Mouse (Mus musculus) hindbrain, postnatal 0 days (tissue): ENCODE measurements around the gene Renbp. TPM values are rescaled to one million over a fixed set of nuclear protein-coding genes. Genes with fewer than 3 reads are reported as not detected.

Experiments used
- ATAC-seq: fragments of 200-750 bp; cut with Nextera tagmentation; 2 replicates; pipeline ENCODE4 v1.8.0; 2017; ENCODE audit warnings: mild to moderate bottlenecking, moderate TSS enrichment, moderate library complexity
- DNase-seq: peaks from one replicate; pipeline ENCODE4 v3.0.0-alpha.2; 2015; ENCODE audit warnings: low spot score
- H3K27ac ChIP-seq: fragments of 300-500 bp; sonication (generic); 2 replicates; pipeline ENCODE4 v1.5.1; 2014; ENCODE audit warnings: mild to moderate bottlenecking
- H3K27me3 ChIP-seq: fragments of 300-500 bp; sonication (generic); 2 replicates; pipeline ENCODE4 v1.6.1; 2014; ENCODE audit warnings: low read length, mixed read lengths; ENCODE audit not compliant: insufficient read depth
- H3K36me3 ChIP-seq: fragments of 300-500 bp; sonication (generic); 2 replicates; pipeline ENCODE4 v1.6.1; 2014; ENCODE audit warnings: low read length, mixed read lengths; ENCODE audit not compliant: insufficient read depth
- H3K4me1 ChIP-seq: fragments of 300-500 bp; sonication (generic); 2 replicates; pipeline ENCODE4 v1.6.1; 2014; ENCODE audit warnings: antibody characterized with exemption, low read length, mixed read lengths; ENCODE audit not compliant: insufficient read depth
- H3K4me2 ChIP-seq: fragments of 300-500 bp; sonication (generic); 2 replicates; pipeline ENCODE4 v1.6.1; 2014; ENCODE audit warnings: low read depth, mild to moderate bottlenecking, low read length, moderate library complexity, mixed read lengths
- H3K4me3 ChIP-seq: fragments of 300-500 bp; sonication (generic); 2 replicates; pipeline ENCODE4 v1.5.1; 2014; ENCODE audit warnings: low read length
- H3K9ac ChIP-seq: fragments of 300-500 bp; sonication (generic); replicated peaks from 2 replicates; pipeline ENCODE4 v1.6.1; 2014; ENCODE audit warnings: mild to moderate bottlenecking, low read length, moderate library complexity, mixed read lengths
- H3K9me3 ChIP-seq: fragments of 300-500 bp; sonication (generic); 2 replicates; pipeline ENCODE4 v1.6.1; 2016; ENCODE audit warnings: low read length, mixed read lengths
- CTCF ChIP-seq: IDR thresholded peaks from 2 replicates; pipeline ENCODE4 v1.5.1; 2016; ENCODE audit warnings: antibody characterized with exemption, control low read depth, low read depth
- WGBS: fragments of 180-500 bp; shearing (Covaris S2); extraction: QIAGEN DNeasy Blood & Tissue Kit; methylation state at CpG from one replicate; pipeline ENCODE4 v1.1.7; 2014; 5-methylcytosine and 5-hydroxymethylcytosine counted together
- polyA plus RNA-seq: library from polyadenylated mRNA; unstranded; fragments of >200 nt; fragmentation: Nextera tagmentation; extraction: Ambion mirVana; gene quantifications from 2 replicates; pipeline ENCODE4 v1.2.1, GENCODE M21; 2015
- total RNA-seq: library from RNA; depleted of rRNA; stranded (reverse); fragments of >200 nt; gene quantifications from 2 replicates; pipeline ENCODE4 v1.2.3, GENCODE M21; 2014

The Renbp gene
- total and polyA plus RNA-seq, 2 experiments from 2014 or later, result 6.3 to 15.2 TPM

DNA sequence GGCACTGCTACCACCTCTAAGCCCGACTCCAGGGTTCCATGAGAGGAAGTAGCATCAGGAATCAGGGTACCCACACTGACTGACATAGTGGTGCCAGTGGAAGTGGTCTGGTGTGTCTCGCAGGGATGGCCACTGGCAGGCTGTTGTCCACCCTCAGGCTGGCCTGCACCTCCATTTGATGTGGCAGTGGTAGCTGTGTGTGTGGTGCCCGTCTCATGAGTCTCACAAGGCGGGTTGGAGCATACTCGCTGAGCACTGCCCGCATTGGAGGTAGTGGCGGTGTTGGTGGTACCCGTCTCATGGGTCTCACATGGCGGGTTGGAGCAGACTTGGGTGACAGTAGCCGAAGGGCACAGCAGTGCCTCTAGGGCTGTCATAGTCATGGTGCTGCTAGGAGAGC, 18.7 kb upstream of the Renbp start:
- ATAC-seq (no peak), DNase-seq (no peak)
- Histone ChIP-seq H3K9me3 (no peaks in the 10 kb centered on the region), H3K9ac (no peak overlapping the region), H3K27me3 (no peaks in the 10 kb centered on the region), H3K4me2 (no peak overlapping the region), H3K27ac (no peak overlapping the region), H3K4me1 (no peaks in the 10 kb centered on the region), H3K4me3 (no peak overlapping the region), H3K36me3 (peaks cover 44% of the 10 kb centered on the region)
- 92% methylated on average over 10 of the region's 10 CpGs for WGBS
- no peak for TF ChIP-seq CTCF

DNA sequence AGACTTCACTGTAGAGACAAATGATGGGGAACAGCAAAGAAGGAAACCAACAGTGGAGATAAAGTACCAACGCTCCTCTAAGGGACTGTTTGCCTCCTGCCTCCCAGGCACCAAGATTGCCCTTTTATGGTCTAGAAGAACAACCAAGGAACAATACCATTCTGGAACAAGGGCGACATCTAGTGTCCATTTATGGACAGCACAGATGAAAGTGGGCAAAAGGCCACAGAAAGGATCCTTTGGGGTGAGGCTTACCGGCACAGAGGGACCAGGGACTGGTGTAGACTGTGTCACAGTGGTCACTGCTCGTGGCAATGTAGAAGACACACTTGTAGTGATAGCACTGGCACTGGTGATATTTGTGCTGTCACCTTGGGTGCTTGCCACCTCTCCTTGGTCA, 18.0 kb upstream of the Renbp start:
- no peak overlapping the region for H3K4me2 ChIP-seq
- peak; percentile 80 for TF ChIP-seq CTCF
- H3K4me1 ChIP-seq, result no peaks in the 10 kb centered on the region
- H3K9ac ChIP-seq, result no peak overlapping the region
- peaks cover 42% of the 10 kb centered on the region for H3K36me3 ChIP-seq
- H3K27ac ChIP-seq, result no peak overlapping the region
- H3K27me3 ChIP-seq, result no peaks in the 10 kb centered on the region
- ATAC-seq (peak; percentile 61), DNase-seq (peak; percentile 75)
- H3K4me3 ChIP-seq, result no peak overlapping the region
- WGBS, result 25% methylated on average over 4 of the region's 4 CpGs
- no peaks in the 10 kb centered on the region for H3K9me3 ChIP-seq

DNA sequence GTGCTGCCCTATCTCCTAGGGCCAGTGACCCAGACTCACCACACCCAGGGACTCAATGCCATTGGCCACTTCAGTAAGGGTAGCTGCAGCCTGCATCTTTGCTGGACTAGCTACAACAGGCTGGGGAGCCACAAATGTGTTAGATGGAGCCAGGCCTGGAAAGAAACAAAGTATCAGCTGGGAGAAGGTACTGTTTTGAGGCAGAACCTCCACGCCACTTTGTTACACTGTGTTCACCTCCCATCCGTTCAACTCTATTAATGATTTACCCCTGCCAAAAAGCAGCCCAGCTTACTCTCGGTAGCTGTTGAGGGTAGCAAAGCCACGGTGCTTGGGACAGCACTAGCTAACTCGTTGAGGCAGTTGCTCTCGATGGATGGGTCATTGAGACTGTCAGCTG, 16.2 kb upstream of the Renbp start:
- no peaks in the 10 kb centered on the region for H3K4me1 ChIP-seq
- no peaks in the 10 kb centered on the region for H3K9me3 ChIP-seq
- no peaks in the 10 kb centered on the region for H3K27me3 ChIP-seq
- ATAC-seq (no peak), DNase-seq (no peak)
- H3K27ac ChIP-seq, result no peak overlapping the region
- H3K4me2 ChIP-seq, result no peak overlapping the region
- WGBS, result 72% methylated on average over 6 of the region's 6 CpGs
- no peak overlapping the region for H3K4me3 ChIP-seq
- H3K9ac ChIP-seq, result no peak overlapping the region
- TF ChIP-seq CTCF, result no peak
- H3K36me3 ChIP-seq, result peaks cover 32% of the 10 kb centered on the region

DNA sequence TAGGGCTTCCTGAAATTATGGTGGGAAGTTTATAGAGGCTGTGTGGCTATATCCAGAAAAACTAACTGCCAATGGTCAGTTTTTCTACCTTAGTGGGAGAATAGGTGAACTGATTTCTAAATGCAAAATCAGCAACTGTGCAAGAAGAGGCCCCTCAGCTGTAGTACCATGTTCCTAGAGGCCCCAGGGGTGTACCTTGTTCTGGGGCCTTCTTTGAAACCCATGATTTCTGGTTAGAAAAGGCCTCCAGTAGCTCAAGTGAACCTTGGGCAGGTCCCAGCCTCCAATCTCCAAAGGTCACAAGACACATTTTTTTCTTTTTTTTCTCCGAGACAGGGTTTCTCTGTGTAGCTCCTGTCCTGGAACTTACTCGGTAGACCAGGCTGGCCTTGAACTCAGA, 11.6 kb upstream of the Renbp start:
- peaks cover 14% of the 10 kb centered on the region for H3K36me3 ChIP-seq
- H3K27me3 ChIP-seq, result no peaks in the 10 kb centered on the region
- no peak overlapping the region for H3K4me3 ChIP-seq
- H3K9me3 ChIP-seq, result no peaks in the 10 kb centered on the region
- TF ChIP-seq CTCF, result no peak
- ATAC-seq (no peak), DNase-seq (no peak)
- no peaks in the 10 kb centered on the region for H3K4me1 ChIP-seq
- WGBS, result 88% methylated on average over 2 of the region's 2 CpGs
- no peak overlapping the region for H3K4me2 ChIP-seq
- H3K9ac ChIP-seq, result no peak overlapping the region
- no peak overlapping the region for H3K27ac ChIP-seq

DNA sequence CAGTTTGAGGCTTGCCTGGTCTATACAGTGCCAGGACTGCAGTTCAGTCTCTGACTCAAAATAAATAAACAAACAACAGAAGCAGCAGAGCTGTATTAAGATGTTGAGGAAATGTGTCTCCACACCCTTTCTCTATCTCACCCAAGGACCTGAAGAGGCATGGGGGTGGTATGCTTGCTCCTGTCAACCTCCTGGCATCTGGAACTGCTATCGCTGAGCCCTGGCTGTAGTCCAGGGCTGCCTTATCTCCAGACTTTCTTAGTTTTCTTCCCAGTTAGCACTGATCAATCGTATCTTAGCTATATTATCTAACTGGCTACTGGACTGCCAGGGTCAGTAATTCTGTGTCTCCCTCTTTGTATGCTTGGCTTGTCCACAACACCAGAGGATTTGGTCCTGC, 11.2 kb upstream of the Renbp start:
- no peaks in the 10 kb centered on the region for H3K27me3 ChIP-seq
- 81% methylated on average over 2 of the region's 2 CpGs for WGBS
- H3K4me1 ChIP-seq, result no peaks in the 10 kb centered on the region
- no peak overlapping the region for H3K4me2 ChIP-seq
- no peak overlapping the region for H3K4me3 ChIP-seq
- no peak overlapping the region for H3K9ac ChIP-seq
- no peak for ATAC-seq
- H3K27ac ChIP-seq, result no peak overlapping the region
- DNase-seq, result no peak
- H3K9me3 ChIP-seq, result no peaks in the 10 kb centered on the region
- TF ChIP-seq CTCF, result no peak
- peaks cover 10% of the 10 kb centered on the region for H3K36me3 ChIP-seq

DNA sequence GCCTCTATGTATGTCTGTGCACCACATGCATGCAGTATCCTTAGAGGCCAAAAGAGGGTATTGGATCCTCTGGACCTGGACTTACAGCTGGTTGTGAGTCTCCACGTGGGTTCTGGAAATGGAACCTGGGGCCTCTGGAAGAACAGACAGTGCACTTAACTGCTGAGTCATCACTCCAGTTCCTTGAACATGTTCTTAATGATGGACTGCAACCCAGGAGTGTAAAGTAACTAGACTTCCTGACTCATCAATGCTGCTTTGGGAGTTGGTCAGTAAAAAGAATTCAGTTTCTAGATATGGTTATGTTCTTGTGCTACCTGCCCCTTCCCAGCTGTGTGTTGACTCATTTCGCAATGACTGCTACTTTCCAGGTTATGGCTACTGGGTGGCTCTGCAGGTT, 1.2 kb upstream of the Renbp start:
- no peaks in the 10 kb centered on the region for H3K9me3 ChIP-seq
- ATAC-seq, result no peak
- H3K27ac ChIP-seq, result no peak overlapping the region
- H3K27me3 ChIP-seq, result no peaks in the 10 kb centered on the region
- no peak overlapping the region for H3K4me3 ChIP-seq
- no peak overlapping the region for H3K9ac ChIP-seq
- no peaks in the 10 kb centered on the region for H3K36me3 ChIP-seq
- H3K4me2 ChIP-seq, result no peak overlapping the region
- no peak for TF ChIP-seq CTCF
- 74% methylated on average over 2 of the region's 2 CpGs for WGBS
- no peak for DNase-seq
- H3K4me1 ChIP-seq, result no peaks in the 10 kb centered on the region

DNA sequence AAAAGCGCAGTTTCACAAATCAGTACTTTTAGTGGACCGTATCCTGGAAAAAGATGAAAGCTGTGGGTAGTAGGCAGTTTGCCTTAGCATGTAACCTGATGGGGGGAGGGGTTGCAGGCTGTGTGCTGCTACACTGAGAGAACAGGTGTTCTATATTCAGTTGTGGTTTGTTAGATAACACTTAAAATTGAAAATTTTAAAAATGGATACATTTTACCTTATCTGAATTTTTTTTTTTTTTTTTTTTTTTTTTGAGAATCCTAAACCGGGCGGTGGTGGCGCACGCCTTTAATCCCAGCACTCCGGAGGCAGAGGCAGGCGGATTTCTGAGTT, 8.1 kb downstream of the Renbp start:
- Histone ChIP-seq H3K4me3 (peak overlapping the region; percentile 47), H3K9me3 (no peaks in the 10 kb centered on the region), H3K4me2 (peak overlapping the region; percentile 63), H3K27ac (peak overlapping the region; percentile 73; the same call in 1 of the 2 replicates), H3K36me3 (no peaks in the 10 kb centered on the region), H3K4me1 (no peaks in the 10 kb centered on the region), H3K27me3 (no peaks in the 10 kb centered on the region), H3K9ac (peak overlapping the region; percentile 54; the same call in 1 of the 2 replicates)
- ATAC-seq (no peak), DNase-seq (no peak)
- 77% methylated on average over 8 of the region's 8 CpGs for WGBS
- no peak for TF ChIP-seq CTCF
